Mouse (Mus musculus) erythroblast, embryonic 14.5 days (primary cell): ENCODE data around the gene Abtb2. TPM values are rescaled to one million over a fixed set of nuclear protein-coding genes. Genes with fewer than 3 reads are reported as not detected.

ENCODE experiments used
- H3K27me3 ChIP-seq: 2 replicates; pipeline ENCODE4 v1.6.1; 2012; ENCODE audit warnings: inconsistent platforms; ENCODE audit not compliant: control insufficient read depth
- H3K36me3 ChIP-seq: 2 replicates; pipeline ENCODE4 v1.6.1; 2012; ENCODE audit warnings: mild to moderate bottlenecking, inconsistent platforms; ENCODE audit not compliant: control insufficient read depth
- H3K4me1 ChIP-seq: 2 replicates; pipeline ENCODE4 v1.6.1; 2012; ENCODE audit warnings: inconsistent platforms; ENCODE audit not compliant: control insufficient read depth
- H3K4me3 ChIP-seq: replicated peaks from 2 replicates; pipeline ENCODE3; 2012; ENCODE audit warnings: moderate library complexity, mild to moderate bottlenecking, inconsistent platforms
- H3K9me3 ChIP-seq: 2 replicates; pipeline ENCODE4 v1.6.1; 2012; ENCODE audit warnings: low read length, inconsistent platforms, mixed read lengths; ENCODE audit not compliant: control insufficient read depth
- GATA1 ChIP-seq: IDR thresholded peaks from 2 replicates; pipeline ENCODE4 v1.6.1; 2012; ENCODE audit warnings: low read length, inconsistent platforms, mixed read lengths
- TAL1 ChIP-seq: IDR thresholded peaks from 3 replicates; pipeline ENCODE4 v1.6.1; 2012; ENCODE audit warnings: low read length, inconsistent platforms, mixed read lengths
- polyA plus RNA-seq: library from polyadenylated mRNA; stranded (reverse); fragments of >175 nt; gene quantifications from 2 replicates; pipeline ENCODE4 v1.2.3, GENCODE M21; 2012

Abtb2 gene
- polyA plus RNA-seq, 1 experiment: 0.12 TPM

GRCm38 (mm10) chr2:103743536-103743935 lies 177.4 kb downstream of the Abtb2 start:
- no peak for TF ChIP-seq GATA1
- no peak for TF ChIP-seq TAL1
- Histone ChIP-seq H3K9me3 (no peaks in the 10 kb centered on the region), H3K4me1 (peaks cover 5% of the 10 kb centered on the region), H3K4me3 (no peak overlapping the region), H3K36me3 (peaks cover 85% of the 10 kb centered on the region), H3K27me3 (no peaks in the 10 kb centered on the region)

GRCm38 (mm10) chr2:103743988-103744387 lies 177.9 kb downstream of the Abtb2 start:
- H3K4me3 ChIP-seq: no peak overlapping the region
- H3K4me1 ChIP-seq: peaks cover 5% of the 10 kb centered on the region
- no peaks in the 10 kb centered on the region for H3K9me3 ChIP-seq
- peaks cover 84% of the 10 kb centered on the region for H3K36me3 ChIP-seq
- no peak for TF ChIP-seq GATA1
- no peak for TF ChIP-seq TAL1
- no peaks in the 10 kb centered on the region for H3K27me3 ChIP-seq

GRCm38 (mm10) chr2:103745481-103745880 lies 179.4 kb downstream of the Abtb2 start:
- H3K36me3 ChIP-seq: peaks cover 86% of the 10 kb centered on the region
- TF ChIP-seq TAL1 (no peak), GATA1 (no peak)
- no peak overlapping the region for H3K4me3 ChIP-seq
- peaks cover 5% of the 10 kb centered on the region for H3K4me1 ChIP-seq
- no peaks in the 10 kb centered on the region for H3K27me3 ChIP-seq
- H3K9me3 ChIP-seq: no peaks in the 10 kb centered on the region

- TF ChIP-seq GATA1: no peak
- no peak for TF ChIP-seq TAL1
- Histone ChIP-seq H3K9me3 (no peaks in the 10 kb centered on the region), H3K36me3 (peaks cover 87% of the 10 kb centered on the region), H3K4me3 (no peak overlapping the region), H3K4me1 (peaks cover 5% of the 10 kb centered on the region), H3K27me3 (no peaks in the 10 kb centered on the region)
Observed at GRCm38 (mm10) chr2:103746096-103746495, 180.0 kb downstream of the Abtb2 start.

GRCm38 (mm10) chr2:103746761-103747160 lies 180.7 kb downstream of the Abtb2 start:
- peaks cover 5% of the 10 kb centered on the region for H3K4me1 ChIP-seq
- H3K27me3 ChIP-seq: no peaks in the 10 kb centered on the region
- H3K36me3 ChIP-seq: peaks cover 89% of the 10 kb centered on the region
- H3K9me3 ChIP-seq: no peaks in the 10 kb centered on the region
- no peak for TF ChIP-seq TAL1
- TF ChIP-seq GATA1: no peak
- no peak overlapping the region for H3K4me3 ChIP-seq

- Histone ChIP-seq H3K27me3 (no peaks in the 10 kb centered on the region), H3K9me3 (no peaks in the 10 kb centered on the region), H3K4me3 (no peak overlapping the region), H3K4me1 (peaks cover 5% of the 10 kb centered on the region), H3K36me3 (peaks cover 88% of the 10 kb centered on the region)
- TF ChIP-seq TAL1 (no peak), GATA1 (no peak)
Observed at GRCm38 (mm10) chr2:103747891-103748290, 181.8 kb downstream of the Abtb2 start.

- Histone ChIP-seq H3K36me3 (peaks cover 88% of the 10 kb centered on the region), H3K4me1 (peaks cover 5% of the 10 kb centered on the region), H3K27me3 (no peaks in the 10 kb centered on the region), H3K4me3 (no peak overlapping the region), H3K9me3 (no peaks in the 10 kb centered on the region)
- TF ChIP-seq GATA1 (no peak), TAL1 (no peak)
Observed at GRCm38 (mm10) chr2:103749091-103749490, 183.0 kb downstream of the Abtb2 start.

GRCm38 (mm10) chr2:103751771-103752170 lies 185.7 kb downstream of the Abtb2 start:
- peaks cover 91% of the 10 kb centered on the region for H3K36me3 ChIP-seq
- H3K9me3 ChIP-seq: no peaks in the 10 kb centered on the region
- peaks cover 4% of the 10 kb centered on the region for H3K4me1 ChIP-seq
- no peaks in the 10 kb centered on the region for H3K27me3 ChIP-seq
- H3K4me3 ChIP-seq: no peak overlapping the region
- TF ChIP-seq GATA1 (no peak), TAL1 (no peak)

- Histone ChIP-seq H3K4me3 (no peak overlapping the region), H3K4me1 (peaks cover 2% of the 10 kb centered on the region; the same call in 1 of the 2 replicates), H3K36me3 (peaks cover 70% of the 10 kb centered on the region), H3K9me3 (no peaks in the 10 kb centered on the region), H3K27me3 (no peaks in the 10 kb centered on the region)
- TF ChIP-seq GATA1: no peak
- TF ChIP-seq TAL1: no peak
Observed at GRCm38 (mm10) chr2:103754614-103755013, 188.5 kb downstream of the Abtb2 start.

GRCm38 (mm10) chr2:103755458-103756085 lies 189.5 kb downstream of the Abtb2 start:
- TF ChIP-seq GATA1: no peak
- no peak for TF ChIP-seq TAL1
- Histone ChIP-seq H3K27me3 (no peaks in the 10 kb centered on the region), H3K9me3 (no peaks in the 10 kb centered on the region), H3K36me3 (peaks cover 60% of the 10 kb centered on the region), H3K4me3 (no peak overlapping the region), H3K4me1 (peaks cover 10% of the 10 kb centered on the region)
